Mouse (Mus musculus) A20 (cell line): Measurements from ENCODE around the gene Theg.
A peak's percentile ranks its signal among the peaks of the same experiment; 100 is the strongest.

Experiments used
- DNase-seq: peaks from one replicate; pipeline ENCODE4 v3.0.0-alpha.2; 2011; ENCODE audit warnings: low read depth, low spot score

Theg gene

GRCm38 (mm10) chr10:79556951-79557350 is 30.2 kb downstream of the Theg start:
- DNase-seq: no peak

GRCm38 (mm10) chr10:79555238-79555724 is 31.9 kb downstream of the Theg start:
- DNase-seq: no peak

- DNase-seq: peak; percentile 90
These were observed 32.5 kb downstream of the Theg start, which contains the start of gene Mier2 for GRCm38 (mm10) chr10:79554330-79555237. TSS of gene Mier2 (minus strand) at chr10:79555199.

- no peak for DNase-seq
These were observed 33.4 kb downstream of the Theg start for GRCm38 (mm10) chr10:79553691-79554090.

GRCm38 (mm10) chr10:79553176-79553575 is 34.0 kb downstream of the Theg start:
- DNase-seq: no peak

GRCm38 (mm10) chr10:79552531-79552930 is 34.6 kb downstream of the Theg start:
- DNase-seq: no peak

- no peak for DNase-seq
These were observed 36.8 kb downstream of the Theg start for GRCm38 (mm10) chr10:79550366-79550765.

GRCm38 (mm10) chr10:79548971-79549723 is 38.0 kb downstream of the Theg start:
- no peak for DNase-seq

- DNase-seq: no peak
These were observed 38.6 kb downstream of the Theg start for GRCm38 (mm10) chr10:79548546-79548945.

GRCm38 (mm10) chr10:79547148-79547675 is 39.9 kb downstream of the Theg start:
- DNase-seq: no peak

GRCm38 (mm10) chr10:79546483-79546882 is 40.6 kb downstream of the Theg start:
- no peak for DNase-seq

GRCm38 (mm10) chr10:79545891-79546290 is 41.2 kb downstream of the Theg start:
- no peak for DNase-seq

- no peak for DNase-seq
These were observed 42.5 kb downstream of the Theg start for GRCm38 (mm10) chr10:79544631-79545030.

- DNase-seq: no peak
These were observed 43.1 kb downstream of the Theg start for GRCm38 (mm10) chr10:79543884-79544597.

GRCm38 (mm10) chr10:79542171-79542570 is 45.0 kb downstream of the Theg start:
- DNase-seq: no peak

GRCm38 (mm10) chr10:79541522-79541921 is 45.6 kb downstream of the Theg start:
- DNase-seq: no peak

- no peak for DNase-seq
These were observed 46.4 kb downstream of the Theg start for GRCm38 (mm10) chr10:79540746-79541145.

GRCm38 (mm10) chr10:79539701-79540495 is 47.2 kb downstream of the Theg start:
- DNase-seq: no peak

- DNase-seq: peak; percentile 23
These were observed 48.3 kb downstream of the Theg start for GRCm38 (mm10) chr10:79538873-79539272.

- no peak for DNase-seq
These were observed 48.8 kb downstream of the Theg start for GRCm38 (mm10) chr10:79538323-79538722.

- DNase-seq: no peak
These were observed 49.4 kb downstream of the Theg start for GRCm38 (mm10) chr10:79537781-79538180.
